Comparison of ENCODE assay signal across 13 mouse cellular contexts in genomic region chr4:58620641-58621040, GRCm38 (mm10).
"Had no signal": no experiment of that assay in that cellular context is flagged by ENCODE, and none has a peak within 500 bp of the region (broad histone marks: within the 10 kb centered on the region; RNA-seq: fewer than 3 reads in every experiment).

No protein-coding gene starts in this region.

- DNase-seq: kidney, postnatal 25 days; layer of hippocampus, postnatal 36 days; lung, postnatal 4 days; retina, postnatal 1 day; right cerebral cortex, postnatal 4 days; spleen, adult 18-20 months; thymus, adult 18-20 months; thymus, postnatal 25 days had no signal

- H3K4me1 ChIP-seq: limb, embryonic 13.5 days; midbrain, embryonic 10.5 days; neural tube, embryonic 13.5 days had no signal

- H3K9ac ChIP-seq: limb, embryonic 13.5 days; liver, embryonic 14.5 days; neural tube, embryonic 13.5 days had no signal

- H3K9me3 ChIP-seq: midbrain, embryonic 10.5 days had no signal

- H3K4me3 ChIP-seq: limb, embryonic 13.5 days; midbrain, embryonic 10.5 days; neural tube, embryonic 13.5 days had no signal

- H3K27me3 ChIP-seq: limb, embryonic 13.5 days; neural tube, embryonic 13.5 days had no signal

- ATAC-seq: midbrain, embryonic 16.5 days had no signal

- H3K27ac ChIP-seq: limb, embryonic 13.5 days; liver, embryonic 14.5 days; midbrain, embryonic 10.5 days; neural tube, embryonic 13.5 days had no signal

- H3K4me2 ChIP-seq: limb, embryonic 13.5 days; neural tube, embryonic 13.5 days had no signal

- H3K36me3 ChIP-seq: limb, embryonic 13.5 days; midbrain, embryonic 10.5 days; neural tube, embryonic 13.5 days had no signal
